Mouse (Mus musculus): ENCODE data around the gene Pilrb1. TPM values are rescaled to one million over a fixed set of nuclear protein-coding genes. Genes with fewer than 3 reads are reported as not detected.
"Not testable (repeated sequence)": the region's sequence is repeated elsewhere in the genome, so short reads cannot be mapped to it uniquely, and the experiment has no call there.

Pilrb1 gene
- polyA plus RNA-seq, 1 experiment from 2014 or later: not detected

DNA sequence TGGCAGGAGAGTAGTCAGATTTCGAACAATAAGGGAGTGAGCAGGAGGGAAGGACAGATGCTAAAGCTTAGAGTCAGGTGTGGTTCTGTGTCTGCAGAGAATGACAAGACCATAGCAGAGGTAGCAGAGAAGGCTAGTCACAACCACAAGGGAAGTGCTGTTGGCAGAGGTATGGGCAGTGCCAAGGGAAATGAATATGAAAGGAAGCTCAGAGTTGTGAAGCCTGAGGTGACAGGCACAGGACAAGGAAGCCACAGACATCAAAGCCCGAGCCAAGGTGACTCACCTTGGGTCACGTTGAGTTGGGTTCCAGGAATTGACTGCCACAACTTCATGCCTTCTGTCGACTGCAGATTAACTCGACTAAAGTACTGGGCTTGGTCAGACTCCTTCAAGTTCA lies 1.0 kb downstream of the Pilrb1 start:
- not testable (repeated sequence) for ATAC-seq (ENCODE audit: low FRiP score, low read depth); H3K4me3 ChIP-seq; H3K9ac ChIP-seq; H3K27me3 ChIP-seq; H3K36me3 ChIP-seq; H3K9me3 ChIP-seq; H3K27ac ChIP-seq; H3K4me1 ChIP-seq; H3K4me2 ChIP-seq (replicated peaks)
- 63% methylated on average over 5 of the region's 5 CpGs for WGBS

GRCm38 (mm10) chr5:137854907-137855306 lies 3.0 kb downstream of the Pilrb1 start:
- WGBS: 76% methylated on average over 3 of the region's 3 CpGs
- not testable (repeated sequence) for H3K4me3 ChIP-seq; H3K27ac ChIP-seq; H3K4me2 ChIP-seq (replicated peaks); H3K9ac ChIP-seq; H3K9me3 ChIP-seq; H3K4me1 ChIP-seq; H3K27me3 ChIP-seq; ATAC-seq (ENCODE audit: low FRiP score, low read depth); H3K36me3 ChIP-seq

- WGBS: 80% methylated on average over 1 of the region's 1 CpGs
These were observed 7.6 kb downstream of the Pilrb1 start for GRCm38 (mm10) chr5:137850313-137850712.

GRCm38 (mm10) chr5:137837110-137837509 lies 20.8 kb downstream of the Pilrb1 start:
- H3K4me3 ChIP-seq; H3K36me3 ChIP-seq; H3K4me1 ChIP-seq; H3K9me3 ChIP-seq; ATAC-seq (ENCODE audit: low FRiP score, low read depth); H3K27ac ChIP-seq; H3K9ac ChIP-seq; H3K27me3 ChIP-seq; H3K4me2 ChIP-seq (replicated peaks): not testable (repeated sequence)

More at GRCm38 (mm10) chr5:137850313-137850712, 7.6 kb downstream of the Pilrb1 start:
- not testable (repeated sequence) for H3K4me1 ChIP-seq; H3K27ac ChIP-seq; H3K9ac ChIP-seq; H3K27me3 ChIP-seq; H3K4me3 ChIP-seq; ATAC-seq (ENCODE audit: low FRiP score, low read depth); H3K4me2 ChIP-seq (replicated peaks); H3K9me3 ChIP-seq; H3K36me3 ChIP-seq

DNA sequence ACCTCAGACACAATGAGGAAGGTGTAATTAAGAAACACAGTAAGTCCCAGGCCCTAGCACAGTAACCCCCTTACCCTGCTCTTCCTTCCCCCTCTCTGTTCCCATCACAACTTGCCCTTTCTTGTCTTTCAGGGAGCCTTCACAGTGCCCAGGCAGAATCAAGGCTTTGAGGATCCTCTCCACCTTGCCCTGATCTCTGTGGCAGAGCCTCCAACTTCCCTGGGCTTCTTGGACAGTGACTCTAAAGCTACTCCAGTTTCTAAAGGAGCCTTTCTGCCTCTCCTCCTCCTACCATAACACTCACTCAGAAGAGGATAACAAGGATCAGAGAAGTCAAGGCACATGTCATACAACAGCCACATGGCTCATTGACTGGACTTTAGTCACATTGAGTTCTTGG lies 21.3 kb downstream of the Pilrb1 start:
- Histone ChIP-seq H3K4me2 (replicated peaks) (no peak overlapping the region), H3K27ac (no peak overlapping the region), H3K36me3 (no peaks in the 10 kb centered on the region), H3K4me1 (no peaks in the 10 kb centered on the region), H3K27me3 (no peaks in the 10 kb centered on the region), H3K9me3 (no peaks in the 10 kb centered on the region), H3K9ac (no peak overlapping the region), H3K4me3 (no peak overlapping the region)
- no peak for ATAC-seq (ENCODE audit: low FRiP score, low read depth)

- not testable (repeated sequence) for ATAC-seq (ENCODE audit: low FRiP score, low read depth); H3K4me2 ChIP-seq (replicated peaks); H3K27ac ChIP-seq; H3K9ac ChIP-seq; H3K4me3 ChIP-seq; H3K9me3 ChIP-seq; H3K27me3 ChIP-seq; H3K36me3 ChIP-seq; H3K4me1 ChIP-seq
- 56% methylated on average over 2 of the region's 2 CpGs for WGBS
These were observed 21.9 kb downstream of the Pilrb1 start, which contains the start of gene Pilra for GRCm38 (mm10) chr5:137835966-137836520. Pilra (minus strand) TSS chr5:137836281.

DNA sequence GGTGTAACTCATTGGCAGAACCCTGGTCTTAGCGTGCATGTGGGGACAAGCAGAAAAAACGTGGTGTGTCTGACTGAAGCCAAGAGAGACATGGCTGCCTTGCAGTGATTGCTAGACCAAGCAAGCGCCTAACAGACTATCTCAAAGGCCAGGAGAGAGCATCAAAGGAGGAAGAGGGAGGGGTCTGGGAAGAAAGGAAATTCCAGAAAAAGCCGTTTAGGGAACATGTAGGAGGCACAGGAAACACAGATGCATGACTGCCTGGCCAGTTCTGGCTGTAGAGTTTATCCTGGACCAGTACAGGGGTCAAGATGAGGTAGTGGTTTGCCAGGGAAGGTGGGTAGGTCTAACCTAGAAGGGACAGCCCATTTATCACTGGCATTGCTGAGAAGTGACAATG lies 24.4 kb downstream of the Pilrb1 start:
- Histone ChIP-seq H3K9ac (no peak overlapping the region), H3K4me3 (no peak overlapping the region), H3K36me3 (no peaks in the 10 kb centered on the region), H3K27ac (no peak overlapping the region), H3K4me2 (replicated peaks) (no peak overlapping the region), H3K27me3 (no peaks in the 10 kb centered on the region), H3K9me3 (no peaks in the 10 kb centered on the region), H3K4me1 (no peaks in the 10 kb centered on the region)
- WGBS: 51% methylated on average over 4 of the region's 4 CpGs
- ATAC-seq (ENCODE audit: low FRiP score, low read depth): no peak

GRCm38 (mm10) chr5:137831506-137831905 lies 26.4 kb downstream of the Pilrb1 start:
- H3K9ac ChIP-seq: no peak overlapping the region
- no peaks in the 10 kb centered on the region for H3K27me3 ChIP-seq
- no peak overlapping the region for H3K27ac ChIP-seq
- 71% methylated on average over 6 of the region's 6 CpGs for WGBS
- H3K4me2 ChIP-seq (replicated peaks): no peak overlapping the region
- no peaks in the 10 kb centered on the region for H3K4me1 ChIP-seq
- H3K4me3 ChIP-seq: no peak overlapping the region
- H3K9me3 ChIP-seq: no peaks in the 10 kb centered on the region
- ATAC-seq (ENCODE audit: low FRiP score, low read depth): no peak
- H3K36me3 ChIP-seq: no peaks in the 10 kb centered on the region

GRCm38 (mm10) chr5:137831106-137831505 lies 26.8 kb downstream of the Pilrb1 start:
- H3K4me3 ChIP-seq: no peak overlapping the region
- no peak for ATAC-seq (ENCODE audit: low FRiP score, low read depth)
- 82% methylated on average over 4 of the region's 4 CpGs for WGBS

GRCm38 (mm10) chr5:137830238-137830637 lies 27.7 kb downstream of the Pilrb1 start:
- H3K9me3 ChIP-seq: no peaks in the 10 kb centered on the region
- no peaks in the 10 kb centered on the region for H3K27me3 ChIP-seq
- 78% methylated on average over 7 of the region's 7 CpGs for WGBS
- H3K27ac ChIP-seq: no peak overlapping the region
- H3K36me3 ChIP-seq: no peaks in the 10 kb centered on the region
- no peak overlapping the region for H3K9ac ChIP-seq
- ATAC-seq (ENCODE audit: low FRiP score, low read depth): no peak
- H3K4me3 ChIP-seq: no peak overlapping the region
- no peak overlapping the region for H3K4me2 ChIP-seq (replicated peaks)
- no peaks in the 10 kb centered on the region for H3K4me1 ChIP-seq

More at GRCm38 (mm10) chr5:137831106-137831505, 26.8 kb downstream of the Pilrb1 start:
- Histone ChIP-seq H3K9me3 (no peaks in the 10 kb centered on the region), H3K27me3 (no peaks in the 10 kb centered on the region), H3K36me3 (no peaks in the 10 kb centered on the region), H3K9ac (no peak overlapping the region), H3K27ac (no peak overlapping the region), H3K4me1 (no peaks in the 10 kb centered on the region), H3K4me2 (replicated peaks) (no peak overlapping the region)

GRCm38 (mm10) chr5:137828694-137829093 lies 29.2 kb downstream of the Pilrb1 start:
- Histone ChIP-seq H3K27ac (no peak overlapping the region), H3K4me1 (no peaks in the 10 kb centered on the region), H3K4me2 (replicated peaks) (no peak overlapping the region), H3K4me3 (no peak overlapping the region), H3K9ac (no peak overlapping the region), H3K9me3 (no peaks in the 10 kb centered on the region), H3K36me3 (no peaks in the 10 kb centered on the region), H3K27me3 (no peaks in the 10 kb centered on the region)
- WGBS: 86% methylated on average over 6 of the region's 6 CpGs
- no peak for ATAC-seq (ENCODE audit: low FRiP score, low read depth)

- Histone ChIP-seq H3K36me3 (no peaks in the 10 kb centered on the region), H3K4me1 (no peaks in the 10 kb centered on the region), H3K4me3 (no peak overlapping the region), H3K9me3 (no peaks in the 10 kb centered on the region), H3K27ac (no peak overlapping the region), H3K27me3 (no peaks in the 10 kb centered on the region), H3K4me2 (replicated peaks) (no peak overlapping the region), H3K9ac (no peak overlapping the region)
- no peak for ATAC-seq (ENCODE audit: low FRiP score, low read depth)
- WGBS: 53% methylated on average over 7 of the region's 7 CpGs
These were observed 31.5 kb downstream of the Pilrb1 start for GRCm38 (mm10) chr5:137826421-137826820.

GRCm38 (mm10) chr5:137825971-137826370 lies 31.9 kb downstream of the Pilrb1 start:
- no peak for ATAC-seq (ENCODE audit: low FRiP score, low read depth)
- Histone ChIP-seq H3K9me3 (no peaks in the 10 kb centered on the region), H3K27ac (no peak overlapping the region), H3K4me2 (replicated peaks) (no peak overlapping the region), H3K9ac (no peak overlapping the region), H3K27me3 (no peaks in the 10 kb centered on the region), H3K36me3 (no peaks in the 10 kb centered on the region), H3K4me3 (no peak overlapping the region), H3K4me1 (no peaks in the 10 kb centered on the region)
- 83% methylated on average over 2 of the region's 2 CpGs for WGBS
